Mouse (Mus musculus) cerebellum, postnatal 36 days (tissue): ENCODE data around the gene Rin2.

Experiments
- DNase-seq, 2 experiments: peaks; one replicate each; pipeline ENCODE4 v3.0.0; 2021 to 2022; ENCODE audit warnings: mixed read lengths in 2 of 2

Gene Rin2

GRCm38 (mm10) chr2:145675142-145675755 is at the start of gene Rin2:
Gene Rin2, plus strand, starts transcription at chr2:145675215.
- DNase-seq: peak; percentile 14 to 17

- no peak for DNase-seq
Measured at GRCm38 (mm10) chr2:145631123-145631798, 43.8 kb upstream of the Rin2 start.

GRCm38 (mm10) chr2:145631799-145632174 is 43.2 kb upstream of the Rin2 start:
- no peak for DNase-seq

GRCm38 (mm10) chr2:145633811-145634210 is 41.2 kb upstream of the Rin2 start:
- no peak for DNase-seq

GRCm38 (mm10) chr2:145640255-145640984 is 34.6 kb upstream of the Rin2 start:
- DNase-seq: no peak

GRCm38 (mm10) chr2:145655373-145655960 is 19.5 kb upstream of the Rin2 start:
- DNase-seq: no peak

GRCm38 (mm10) chr2:145656121-145656520 is 18.9 kb upstream of the Rin2 start:
- DNase-seq: no peak

- no peak for DNase-seq
Measured at GRCm38 (mm10) chr2:145656716-145657115, 18.3 kb upstream of the Rin2 start.

GRCm38 (mm10) chr2:145661242-145661641 is 13.8 kb upstream of the Rin2 start:
- DNase-seq: no peak

GRCm38 (mm10) chr2:145663899-145664298 is 11.1 kb upstream of the Rin2 start:
- no peak for DNase-seq

- DNase-seq: no peak
Measured at GRCm38 (mm10) chr2:145664311-145664710, 10.7 kb upstream of the Rin2 start.

- DNase-seq: no peak
Measured at GRCm38 (mm10) chr2:145668135-145668534, 6.9 kb upstream of the Rin2 start.

- DNase-seq: no peak
Measured at GRCm38 (mm10) chr2:145670131-145670530, 4.9 kb upstream of the Rin2 start.

GRCm38 (mm10) chr2:145674496-145675141 is 396 bp upstream of the Rin2 start:
- DNase-seq: no peak

- DNase-seq: peak; percentile 35 to 39
Measured at GRCm38 (mm10) chr2:145675756-145676543, 935 bp downstream of the Rin2 start.

- DNase-seq: no peak
Measured at GRCm38 (mm10) chr2:145676544-145676925, 1.5 kb downstream of the Rin2 start.

- no peak for DNase-seq
Measured at GRCm38 (mm10) chr2:145676936-145677335, 1.9 kb downstream of the Rin2 start.

- DNase-seq: no peak
Measured at GRCm38 (mm10) chr2:145680141-145680540, 5.1 kb downstream of the Rin2 start.

- no peak for DNase-seq
Measured at GRCm38 (mm10) chr2:145680762-145681161, 5.7 kb downstream of the Rin2 start.

- DNase-seq: no peak
Measured at GRCm38 (mm10) chr2:145681626-145682025, 6.6 kb downstream of the Rin2 start.

- no peak for DNase-seq
Measured at GRCm38 (mm10) chr2:145682924-145683323, 7.9 kb downstream of the Rin2 start.

GRCm38 (mm10) chr2:145683536-145683935 is 8.5 kb downstream of the Rin2 start:
- no peak for DNase-seq
